Mouse (Mus musculus): ENCODE measurements around the gene Ferd3l. TPM values are rescaled to one million over a fixed set of nuclear protein-coding genes. Genes with fewer than 3 reads are reported as not detected.

Ferd3l gene
- not detected in 2 replicates for total RNA-seq (2017)

DNA sequence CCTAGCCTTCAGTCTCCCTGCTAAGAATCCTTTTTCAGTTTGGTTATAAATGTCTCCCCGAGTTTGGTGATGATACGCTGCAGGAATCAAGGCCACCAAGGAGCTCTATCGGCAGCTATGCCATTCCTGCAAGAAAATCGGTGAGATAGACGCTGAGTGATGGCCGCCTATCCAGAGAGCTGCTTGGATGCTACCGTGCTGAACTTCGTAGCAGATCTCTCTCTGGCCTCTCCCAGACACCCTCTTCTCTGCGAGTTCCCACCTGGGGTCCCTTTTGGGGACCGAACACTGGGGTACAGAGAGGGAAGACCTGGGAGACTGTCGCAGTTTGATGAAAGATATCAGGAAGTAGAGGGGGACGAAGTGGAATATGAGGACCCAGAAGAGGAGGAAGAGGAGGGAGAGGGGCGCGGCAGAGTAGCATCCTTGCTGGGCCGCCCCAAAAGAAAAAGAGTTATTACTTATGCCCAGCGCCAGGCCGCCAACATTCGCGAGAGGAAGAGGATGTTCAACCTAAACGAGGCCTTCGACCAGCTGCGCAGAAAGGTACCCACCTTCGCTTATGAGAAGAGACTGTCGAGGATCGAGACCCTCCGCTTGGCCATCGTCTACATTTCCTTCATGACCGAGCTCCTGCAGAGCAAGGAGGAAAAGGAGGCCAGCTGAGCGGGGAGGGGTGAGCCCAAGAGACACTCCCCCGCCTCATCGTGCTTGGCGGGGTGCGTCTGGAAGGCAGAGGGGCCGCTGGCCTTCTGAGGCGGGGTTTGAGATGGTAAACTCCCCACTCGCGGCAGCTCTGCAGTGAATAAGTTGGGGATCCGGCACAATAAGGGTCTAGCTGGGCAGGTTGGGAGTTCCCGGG is at the start of gene Ferd3l:
Gene Ferd3l (plus strand): TSS at position 95 of the 862 bp plus-strand sequence.
- ATAC-seq (replicated peaks; ENCODE audit: low read depth, poor library complexity, severe bottlenecking) = no peak

DNA sequence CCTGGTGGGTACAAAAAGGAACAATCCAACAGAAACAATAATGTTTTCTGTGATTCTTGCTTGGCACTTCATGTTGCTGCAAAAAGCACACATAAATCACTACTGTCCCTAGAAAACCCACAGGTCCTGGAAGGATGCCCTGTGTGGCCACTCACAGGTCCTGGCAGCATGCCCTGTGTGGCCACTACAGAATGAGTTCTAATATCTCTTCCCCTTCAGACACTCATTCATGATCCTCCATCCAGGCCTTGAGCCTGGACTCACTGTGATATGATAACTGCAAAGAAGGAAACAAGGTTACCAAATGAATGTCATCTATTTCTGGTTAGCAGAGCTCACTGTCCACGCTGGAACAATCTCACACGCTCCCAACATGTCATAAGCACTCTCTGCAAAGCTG is 34.3 kb upstream of the Ferd3l start:
- no peak for ATAC-seq (replicated peaks; ENCODE audit: low read depth, poor library complexity, severe bottlenecking)

DNA sequence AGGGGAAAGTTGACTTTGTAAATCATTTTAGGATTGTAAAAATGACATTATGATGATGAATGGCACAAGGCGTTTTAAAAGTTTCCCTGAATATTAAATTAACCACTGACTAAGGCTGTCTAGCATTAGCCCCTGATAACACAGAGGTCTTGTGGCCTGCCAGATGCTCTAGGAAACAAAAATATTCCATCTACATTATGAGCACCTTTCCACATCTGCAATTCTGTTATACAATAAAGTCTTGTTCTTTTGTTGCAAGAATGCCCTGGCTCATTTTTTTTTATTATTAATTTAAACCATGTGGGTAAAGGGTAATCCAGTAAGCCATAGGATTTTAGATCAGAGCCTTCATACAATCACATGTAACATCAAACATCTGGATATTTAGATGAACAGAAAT is 33.6 kb upstream of the Ferd3l start:
- ATAC-seq (replicated peaks; ENCODE audit: low read depth, poor library complexity, severe bottlenecking) = no peak

DNA sequence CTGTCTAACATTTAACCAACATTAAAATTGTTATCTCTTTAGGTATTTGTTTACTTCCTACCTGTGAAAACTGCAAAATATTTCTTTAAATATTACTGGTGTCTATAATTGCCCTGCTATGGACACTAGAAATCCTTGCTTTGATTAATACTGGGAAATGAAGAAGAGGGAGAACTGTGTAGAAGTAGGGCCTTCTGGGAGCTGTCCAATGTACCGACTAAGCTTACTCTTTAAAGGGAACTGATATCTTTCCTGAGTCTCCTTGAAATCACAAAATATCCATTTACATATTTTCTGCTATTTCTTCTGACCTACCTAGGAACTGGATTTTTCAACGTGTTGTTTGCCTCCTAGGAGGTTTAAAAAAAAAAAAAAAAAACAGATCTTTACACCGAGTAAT is 1.5 kb upstream of the Ferd3l start:
- no peak for ATAC-seq (replicated peaks; ENCODE audit: low read depth, poor library complexity, severe bottlenecking)

DNA sequence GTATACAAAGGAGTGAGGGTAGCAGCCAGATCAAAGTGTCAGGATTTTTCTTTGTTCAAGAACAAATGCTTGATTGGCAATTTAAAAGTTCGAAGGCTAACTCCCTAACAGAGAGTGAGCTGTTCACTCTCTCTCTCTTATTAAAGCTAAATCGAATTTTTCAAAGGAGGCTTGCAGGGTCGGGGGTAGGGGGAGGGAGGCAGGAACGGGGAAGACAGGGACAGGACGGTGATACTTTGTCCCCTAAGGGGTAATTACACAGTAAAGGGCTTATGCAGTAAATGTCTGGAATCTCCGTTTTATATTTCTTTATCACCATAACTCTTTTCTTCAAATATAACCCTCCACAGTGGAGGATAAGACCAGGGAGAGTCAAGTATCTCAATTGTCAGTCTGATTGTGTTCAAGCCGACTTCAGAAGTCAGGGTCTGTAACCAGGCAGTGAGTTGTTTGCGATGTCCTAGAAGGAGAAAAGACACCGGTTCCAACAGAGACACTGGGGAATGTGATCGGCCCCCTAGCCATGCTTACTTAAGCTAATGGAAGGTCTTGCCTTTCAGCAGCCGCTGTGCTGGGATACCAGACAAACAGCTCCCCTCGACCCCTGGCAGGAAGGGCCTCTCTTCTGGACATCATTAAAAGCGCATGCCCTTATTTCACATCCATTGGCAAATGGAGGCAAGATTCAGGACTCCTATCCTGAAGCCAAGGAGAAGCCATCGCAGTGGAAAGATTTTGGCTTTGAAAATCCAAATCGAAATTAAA is 709 bp upstream of the Ferd3l start:
- ATAC-seq (replicated peaks; ENCODE audit: low read depth, poor library complexity, severe bottlenecking) = no peak

DNA sequence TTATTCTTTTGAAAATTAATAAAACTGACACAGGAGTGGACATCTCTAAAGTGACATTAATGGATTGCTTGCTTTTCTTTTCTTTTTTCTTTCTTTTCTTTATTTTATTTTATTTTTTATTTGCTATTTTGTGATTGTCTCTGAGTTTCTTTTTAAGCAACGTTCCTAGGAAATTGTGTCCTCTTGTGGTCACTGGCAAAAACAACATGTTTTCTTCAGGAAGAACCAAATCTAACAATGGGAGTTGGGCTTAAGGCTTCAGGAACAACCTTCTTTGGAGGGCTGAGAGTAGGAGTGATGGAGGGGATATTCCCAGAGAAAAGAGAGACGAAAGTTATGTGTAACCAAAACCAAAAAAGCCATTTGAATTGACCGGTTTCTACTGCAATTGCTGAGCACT is 24.6 kb downstream of the Ferd3l start:
- no peak for ATAC-seq (replicated peaks; ENCODE audit: low read depth, poor library complexity, severe bottlenecking)

DNA sequence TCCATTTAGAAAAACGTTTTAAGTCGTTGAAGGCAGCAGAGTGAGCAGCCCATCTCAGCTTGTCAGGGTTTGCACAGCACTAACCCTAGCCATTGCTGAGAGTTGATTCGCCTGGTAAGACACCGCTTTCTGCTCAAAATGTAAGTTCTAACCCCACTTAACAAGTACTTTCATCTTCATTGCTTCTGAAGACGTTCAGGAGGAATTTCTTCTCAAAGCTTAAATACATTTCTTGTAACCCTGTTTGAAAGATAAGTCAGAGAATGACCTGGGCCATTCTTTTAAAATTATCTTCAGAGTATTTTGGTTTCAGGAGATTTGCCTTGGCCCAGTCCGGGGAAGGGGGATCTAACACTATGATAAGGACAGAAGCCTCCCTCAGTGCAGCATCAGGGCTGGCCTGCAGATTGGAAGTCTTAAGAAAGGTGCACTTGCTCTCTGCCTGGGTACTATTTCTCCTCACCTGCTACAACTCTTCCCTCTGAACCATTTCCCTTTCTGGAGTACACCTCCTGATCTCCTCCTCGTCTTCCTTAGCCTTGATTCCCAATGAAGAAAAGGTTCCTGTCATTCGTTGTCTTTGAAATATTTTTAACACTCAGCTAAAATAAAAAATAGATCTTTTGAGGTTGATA is 26.8 kb downstream of the Ferd3l start:
- no peak for ATAC-seq (replicated peaks; ENCODE audit: low read depth, poor library complexity, severe bottlenecking)

DNA sequence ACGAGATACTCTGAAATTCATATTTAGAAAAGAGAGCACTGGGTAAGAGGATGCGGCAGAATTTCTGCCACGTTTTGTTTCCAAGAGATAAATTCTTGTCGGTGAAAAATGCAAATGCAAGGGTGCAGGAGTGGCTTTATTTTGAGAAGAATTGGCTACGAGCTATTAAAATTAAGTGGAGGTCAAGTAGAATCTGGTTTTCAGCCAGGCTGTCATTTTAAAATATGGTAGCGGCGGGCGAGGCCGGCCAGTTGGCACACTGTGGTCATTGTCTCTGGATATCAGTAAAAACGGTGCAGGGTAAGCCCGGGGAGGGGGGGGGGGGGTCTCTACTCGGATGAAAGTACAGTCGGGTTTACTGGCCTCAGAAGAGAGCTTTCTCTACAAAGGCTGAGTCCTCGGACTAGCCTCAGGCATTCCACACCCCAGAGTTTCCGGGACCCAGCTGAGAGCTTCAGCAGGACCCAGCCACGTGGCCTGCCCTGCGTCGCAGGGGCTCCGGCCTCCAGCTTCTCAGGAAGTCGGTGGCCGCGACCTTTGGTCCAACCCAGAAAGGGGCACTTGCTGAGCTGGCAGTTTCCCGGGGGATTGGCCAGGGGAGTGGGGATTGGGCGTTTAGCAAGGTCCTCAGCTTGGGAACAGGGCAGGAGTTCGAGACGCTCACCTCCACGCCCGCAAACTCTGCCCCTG is 27.5 kb downstream of the Ferd3l start:
- ATAC-seq (replicated peaks; ENCODE audit: low read depth, poor library complexity, severe bottlenecking) = no peak

DNA sequence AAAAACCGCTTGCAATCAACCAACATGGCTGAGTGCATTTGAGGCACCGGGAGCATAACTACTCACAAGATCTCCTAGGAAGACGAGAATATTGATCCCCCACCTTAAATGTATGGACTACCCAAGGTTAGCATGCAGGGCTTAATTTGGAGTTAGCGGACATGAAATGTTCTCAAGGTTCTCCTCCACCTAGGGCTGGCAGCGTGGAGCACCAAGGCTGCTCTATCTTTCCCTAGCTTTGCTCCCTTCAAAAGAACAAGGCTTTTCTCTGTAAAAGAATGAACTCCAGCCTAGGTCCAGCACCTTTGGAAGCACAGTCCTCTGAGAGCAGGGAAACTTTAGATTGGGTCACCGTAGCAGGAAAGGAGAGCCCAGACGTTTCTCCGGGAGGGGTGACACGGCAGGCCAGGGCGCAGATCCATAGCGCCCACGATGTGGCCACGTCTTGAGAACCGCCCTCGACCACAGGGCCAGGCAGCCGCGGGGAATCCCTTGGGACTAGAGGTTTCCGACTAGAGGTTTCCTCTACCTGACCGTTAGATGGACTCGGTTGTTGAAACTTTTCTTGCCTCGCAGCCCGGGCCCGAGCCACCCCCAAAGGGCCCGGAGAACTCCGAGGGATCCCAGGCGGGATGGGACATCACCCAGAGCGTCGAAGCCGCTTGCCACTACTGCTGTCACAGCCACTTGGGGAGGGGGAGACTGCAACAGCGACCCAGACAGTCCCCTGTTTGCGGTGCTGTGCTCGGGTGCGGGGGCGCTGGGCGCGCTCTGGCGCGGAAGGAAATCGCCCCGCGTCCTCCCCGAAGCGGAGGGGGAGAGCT is 28.6 kb downstream of the Ferd3l start:
- ATAC-seq (replicated peaks; ENCODE audit: low read depth, poor library complexity, severe bottlenecking) = 0 out of 2 replicates have a peak, but pooled peaks have one; percentile 23

DNA sequence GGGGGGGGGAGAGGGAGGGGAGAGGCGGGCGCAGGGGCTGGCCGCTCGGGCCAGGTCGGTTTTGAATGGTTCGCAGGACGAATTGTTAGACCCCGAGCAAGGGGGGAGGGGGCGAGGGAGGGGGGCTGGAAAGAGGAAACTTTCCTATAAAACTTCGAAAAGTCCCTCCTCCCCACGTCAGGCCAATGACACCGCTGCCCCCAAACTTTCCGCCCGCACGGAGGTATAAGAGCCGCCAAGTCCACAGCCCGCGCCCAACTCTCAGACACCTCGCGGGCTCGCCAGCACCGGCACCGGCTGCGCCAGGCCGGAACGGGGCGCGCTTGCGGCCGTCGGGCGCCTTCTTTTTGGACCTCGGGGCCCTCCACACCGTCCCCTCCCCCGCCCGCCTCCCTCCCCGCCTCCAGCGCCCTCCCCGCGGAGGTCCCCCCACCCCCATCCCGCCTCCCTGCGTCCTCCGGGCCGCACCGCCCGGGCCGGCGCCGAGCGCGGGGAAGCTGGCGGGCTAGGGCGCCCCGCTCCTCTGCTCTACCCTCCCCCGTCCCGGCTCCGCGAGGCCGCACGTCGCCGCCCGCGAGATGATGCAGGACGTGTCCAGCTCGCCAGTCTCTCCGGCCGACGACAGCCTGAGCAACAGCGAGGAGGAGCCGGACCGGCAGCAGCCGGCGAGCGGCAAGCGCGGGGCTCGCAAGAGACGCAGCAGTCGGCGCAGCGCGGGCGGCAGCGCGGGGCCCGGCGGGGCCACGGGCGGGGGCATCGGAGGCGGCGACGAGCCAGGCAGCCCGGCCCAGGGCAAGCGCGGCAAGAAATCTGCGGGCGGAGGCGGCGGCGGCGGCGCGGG is 29.4 kb downstream of the Ferd3l start, which contains the start of gene Twist1:
Gene Twist1 (plus strand): TSS at position 272 of the 841 bp plus-strand sequence.
- no peak for ATAC-seq (replicated peaks; ENCODE audit: low read depth, poor library complexity, severe bottlenecking)

DNA sequence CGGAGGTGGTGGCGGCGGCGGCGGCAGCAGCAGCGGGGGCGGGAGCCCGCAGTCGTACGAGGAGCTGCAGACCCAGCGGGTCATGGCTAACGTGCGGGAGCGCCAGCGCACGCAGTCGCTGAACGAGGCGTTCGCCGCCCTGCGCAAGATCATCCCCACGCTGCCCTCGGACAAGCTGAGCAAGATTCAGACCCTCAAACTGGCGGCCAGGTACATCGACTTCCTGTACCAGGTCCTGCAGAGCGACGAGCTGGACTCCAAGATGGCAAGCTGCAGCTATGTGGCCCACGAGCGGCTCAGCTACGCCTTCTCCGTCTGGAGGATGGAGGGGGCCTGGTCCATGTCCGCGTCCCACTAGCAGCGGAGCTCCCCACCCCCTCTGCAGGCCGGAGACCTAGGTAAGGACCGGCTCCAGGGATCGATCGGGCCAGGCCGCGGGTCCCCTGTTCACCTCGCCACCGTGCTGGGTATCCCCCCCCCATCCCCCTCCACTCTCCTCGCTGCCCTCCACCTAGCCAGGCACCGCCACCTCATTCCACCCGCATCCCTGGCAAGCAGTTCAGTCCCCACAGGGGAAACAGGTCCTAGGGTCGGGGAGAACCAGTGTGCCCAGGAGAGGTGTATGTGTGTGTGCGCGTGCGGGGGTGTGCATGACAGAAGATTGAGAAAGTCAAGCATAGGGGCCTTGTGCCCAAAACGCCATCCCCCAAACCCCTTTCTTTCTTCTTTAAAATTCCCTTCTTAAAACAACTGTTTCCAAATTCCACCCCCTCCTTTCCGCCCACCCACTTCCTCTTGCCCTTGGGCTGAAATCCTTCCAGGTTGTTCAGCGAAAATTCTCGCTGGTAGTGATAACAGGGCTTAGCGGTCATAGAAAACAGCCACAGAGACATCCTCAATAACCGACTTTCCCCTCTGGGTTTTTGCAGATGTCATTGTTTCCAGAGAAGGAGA is 30.3 kb downstream of the Ferd3l start:
- peak; percentile 69 for ATAC-seq (replicated peaks; ENCODE audit: low read depth, poor library complexity, severe bottlenecking)

DNA sequence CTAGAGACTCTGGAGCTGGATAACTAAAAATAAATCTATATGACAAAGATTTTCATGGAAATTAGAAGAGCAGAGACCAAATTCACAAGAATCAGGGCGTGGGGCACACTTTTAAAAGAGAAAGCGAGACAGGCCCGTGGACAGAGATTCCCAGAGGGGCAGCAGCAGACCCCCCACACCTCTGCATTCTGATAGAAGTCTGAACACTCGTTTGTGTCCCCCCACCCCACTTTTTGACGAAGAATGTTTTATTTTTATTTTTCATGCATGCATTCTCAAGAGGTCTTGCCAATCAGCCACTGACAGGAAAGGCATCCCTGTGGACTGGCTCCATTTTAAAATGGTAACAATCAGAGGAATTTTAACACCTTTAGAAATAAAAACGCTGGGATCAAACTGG is 31.0 kb downstream of the Ferd3l start:
- no peak for ATAC-seq (replicated peaks; ENCODE audit: low read depth, poor library complexity, severe bottlenecking)

DNA sequence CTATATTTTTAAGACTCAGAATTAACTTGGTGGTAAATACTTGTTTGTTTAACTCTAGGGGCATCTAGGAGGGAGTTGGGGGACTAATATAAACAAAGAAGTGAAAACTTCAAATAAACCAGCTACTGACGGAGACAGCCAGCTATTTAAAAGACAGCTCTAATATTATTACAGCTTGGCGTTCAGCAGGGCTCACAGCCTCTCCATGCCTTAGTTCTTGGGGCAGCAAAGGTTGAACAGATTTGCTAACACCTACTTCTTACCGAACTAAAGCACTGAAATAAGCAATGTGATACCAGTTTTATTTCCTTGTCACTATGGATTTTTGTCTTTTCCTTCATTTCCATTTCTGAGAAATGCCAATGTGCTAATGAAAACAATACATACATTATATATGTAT is 31.6 kb downstream of the Ferd3l start:
- ATAC-seq (replicated peaks; ENCODE audit: low read depth, poor library complexity, severe bottlenecking) = no peak

DNA sequence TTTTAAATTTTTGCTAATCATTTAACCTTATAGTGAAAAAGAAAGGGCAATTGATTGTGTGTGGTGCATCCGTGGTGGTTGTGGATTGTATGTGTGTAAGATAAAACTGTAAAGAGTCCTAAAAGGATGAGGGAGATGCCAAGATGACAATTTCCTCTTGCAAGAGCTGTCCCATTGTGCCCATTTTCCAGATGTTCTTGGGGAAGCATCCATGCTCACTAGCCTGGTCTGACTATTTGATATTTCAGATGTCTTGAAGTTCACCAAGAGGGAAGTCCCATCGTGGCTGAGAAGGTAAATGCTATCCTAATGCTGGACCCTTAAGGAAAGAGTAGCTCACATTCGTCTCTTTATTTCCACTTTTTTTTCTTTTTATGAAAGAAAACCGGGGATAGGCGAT is 32.8 kb downstream of the Ferd3l start:
- ATAC-seq (replicated peaks; ENCODE audit: low read depth, poor library complexity, severe bottlenecking) = no peak

DNA sequence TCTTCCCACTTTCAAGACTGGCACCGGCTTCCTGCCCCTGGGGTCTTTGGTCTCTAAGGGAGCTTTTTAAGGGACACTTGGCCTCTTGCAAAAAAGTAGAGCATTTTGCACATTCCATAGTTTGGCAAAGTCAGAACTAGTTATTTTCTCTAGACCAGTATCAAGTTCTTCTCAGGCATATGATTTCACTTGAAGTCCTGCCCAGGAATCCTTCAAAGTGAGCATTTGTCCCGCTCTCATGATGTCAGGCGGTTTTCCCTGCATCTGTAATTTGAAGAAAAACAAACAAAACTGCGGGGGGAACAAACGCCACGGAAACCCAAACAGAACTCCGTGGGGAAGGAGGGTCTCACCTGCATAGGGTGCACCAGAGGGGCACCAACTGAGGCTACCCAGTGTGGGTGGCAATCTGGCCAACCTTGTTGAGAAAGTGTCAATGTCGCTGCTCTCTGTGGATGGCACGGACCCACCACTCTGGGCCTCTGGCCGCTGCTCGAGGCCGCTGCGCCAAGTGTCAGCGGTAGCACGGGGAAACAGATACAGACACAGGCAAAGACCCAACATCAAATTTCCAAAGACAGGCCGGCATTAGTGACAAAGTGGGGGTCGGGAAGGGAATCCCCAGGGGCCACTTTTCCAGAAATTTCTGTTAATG is 34.0 kb downstream of the Ferd3l start:
- ATAC-seq (replicated peaks; ENCODE audit: low read depth, poor library complexity, severe bottlenecking) = no peak

DNA sequence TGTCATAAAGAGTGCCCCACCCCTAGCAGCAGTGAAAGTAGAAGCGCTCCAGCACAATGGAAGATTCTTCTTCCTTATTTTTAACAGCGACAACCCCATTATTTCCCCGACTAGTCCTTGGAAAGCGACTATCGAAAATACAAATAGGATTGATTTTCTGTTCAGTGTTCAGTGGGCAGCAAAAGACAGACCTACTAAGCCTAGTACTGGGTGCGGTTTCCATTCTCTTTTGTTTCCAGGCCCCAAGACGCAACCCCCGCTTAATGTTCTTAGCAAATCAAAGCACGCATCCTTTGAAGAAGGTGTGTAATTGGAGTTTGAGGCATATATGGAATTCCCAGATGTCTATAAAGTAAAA is 34.5 kb downstream of the Ferd3l start:
- ATAC-seq (replicated peaks; ENCODE audit: low read depth, poor library complexity, severe bottlenecking) = no peak
